Mouse (Mus musculus): Measurements from ENCODE around the gene Serinc5. TPM values are rescaled to one million over a fixed set of nuclear protein-coding genes. Genes with fewer than 3 reads are reported as not detected.
A peak's percentile ranks its signal among the peaks of the same experiment; 100 is the strongest.

Gene Serinc5
- polyA plus RNA-seq, 1 experiment from 2014 or later: 19.3 TPM

- no peak overlapping the region for H3K4me3 ChIP-seq (ENCODE audit: low read depth, low read length)
- H3K9me3 ChIP-seq (replicated peaks; ENCODE audit: control insufficient read depth, low read length, poor library complexity, severe bottlenecking): no peaks in the 10 kb centered on the region
- no peak overlapping the region for H3K4me2 ChIP-seq (ENCODE audit: low read length)
- no peaks in the 10 kb centered on the region for H3K36me3 ChIP-seq (ENCODE audit: control insufficient read depth, insufficient read depth, low read length)
- H3K4me1 ChIP-seq (ENCODE audit: control insufficient read depth, insufficient read depth, low read length): peaks cover 14% of the 10 kb centered on the region; the same call in 1 of the 2 replicates
- no peak for ATAC-seq
- no peak overlapping the region for H3K9ac ChIP-seq (ENCODE audit: low read depth, low read length)
- no peak overlapping the region for H3K27ac ChIP-seq (ENCODE audit: low read length)
- H3K27me3 ChIP-seq (ENCODE audit: control insufficient read depth, insufficient read depth, low read depth, low read length): no peaks in the 10 kb centered on the region
- 66% methylated on average over 4 of the region's 4 CpGs for WGBS
These were observed 20.6 kb downstream of the Serinc5 start for GRCm38 (mm10) chr13:92631450-92631849.

GRCm38 (mm10) chr13:92632550-92632949 lies 21.7 kb downstream of the Serinc5 start:
- no peak overlapping the region for H3K4me2 ChIP-seq (ENCODE audit: low read length)
- no peaks in the 10 kb centered on the region for H3K9me3 ChIP-seq (replicated peaks; ENCODE audit: control insufficient read depth, low read length, poor library complexity, severe bottlenecking)
- H3K9ac ChIP-seq (ENCODE audit: low read depth, low read length): no peak overlapping the region
- H3K27ac ChIP-seq (ENCODE audit: low read length): no peak overlapping the region
- H3K36me3 ChIP-seq (ENCODE audit: control insufficient read depth, insufficient read depth, low read length): no peaks in the 10 kb centered on the region
- H3K4me1 ChIP-seq (ENCODE audit: control insufficient read depth, insufficient read depth, low read length): peaks cover 16% of the 10 kb centered on the region; the same call in 1 of the 2 replicates
- H3K27me3 ChIP-seq (ENCODE audit: control insufficient read depth, insufficient read depth, low read depth, low read length): no peaks in the 10 kb centered on the region
- 41% methylated on average over 4 of the region's 4 CpGs for WGBS
- 0 out of 2 replicates have a peak, but pooled peaks have one; percentile 18 for ATAC-seq
- no peak overlapping the region for H3K4me3 ChIP-seq (ENCODE audit: low read depth, low read length)

- no peak for ATAC-seq
- peaks cover 16% of the 10 kb centered on the region; the same call in 1 of the 2 replicates for H3K4me1 ChIP-seq (ENCODE audit: control insufficient read depth, insufficient read depth, low read length)
- H3K4me3 ChIP-seq (ENCODE audit: low read depth, low read length): no peak overlapping the region
- no peak overlapping the region for H3K9ac ChIP-seq (ENCODE audit: low read depth, low read length)
- H3K36me3 ChIP-seq (ENCODE audit: control insufficient read depth, insufficient read depth, low read length): no peaks in the 10 kb centered on the region
- H3K9me3 ChIP-seq (replicated peaks; ENCODE audit: control insufficient read depth, low read length, poor library complexity, severe bottlenecking): no peaks in the 10 kb centered on the region
- WGBS: 13% methylated on average over 2 of the region's 2 CpGs
- no peak overlapping the region for H3K4me2 ChIP-seq (ENCODE audit: low read length)
- H3K27me3 ChIP-seq (ENCODE audit: control insufficient read depth, insufficient read depth, low read depth, low read length): no peaks in the 10 kb centered on the region
- no peak overlapping the region for H3K27ac ChIP-seq (ENCODE audit: low read length)
These were observed 24.1 kb downstream of the Serinc5 start for GRCm38 (mm10) chr13:92635040-92635439.

DNA sequence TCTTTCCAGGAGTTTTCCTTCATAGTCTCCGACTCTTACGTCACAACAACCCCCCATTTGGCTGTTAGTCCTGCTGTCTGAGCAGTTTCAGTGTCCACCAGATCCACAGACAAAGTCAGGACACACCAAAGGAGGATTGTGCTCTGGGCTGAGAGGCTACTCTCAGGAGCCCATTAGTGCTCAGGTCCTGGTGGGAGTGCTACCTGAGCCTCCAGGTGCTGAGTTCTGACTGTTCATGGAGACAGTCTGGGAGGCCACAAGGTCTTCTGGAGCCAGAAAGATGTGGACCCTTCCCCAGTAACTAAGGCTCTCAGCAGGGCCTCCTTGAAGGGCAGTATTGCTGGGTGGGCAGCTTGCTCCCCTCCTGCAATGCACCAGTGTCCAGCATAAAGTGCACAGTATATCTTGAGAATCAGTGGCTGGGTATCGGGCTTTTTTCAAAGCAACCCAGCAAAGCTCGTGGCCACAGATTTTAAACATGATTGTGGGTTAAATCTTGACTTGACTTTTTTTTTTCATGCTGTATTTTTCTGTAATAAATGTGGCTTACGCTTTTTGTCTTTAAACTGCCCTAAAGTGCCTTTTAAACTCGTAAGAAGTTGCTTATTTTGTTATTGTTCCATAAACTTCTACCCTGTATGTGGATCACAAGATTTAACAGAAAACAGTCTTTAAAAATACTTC lies 25.5 kb downstream of the Serinc5 start:
- H3K4me1 ChIP-seq (ENCODE audit: control insufficient read depth, insufficient read depth, low read length): peaks cover 15% of the 10 kb centered on the region; the same call in 1 of the 2 replicates
- H3K9me3 ChIP-seq (replicated peaks; ENCODE audit: control insufficient read depth, low read length, poor library complexity, severe bottlenecking): no peaks in the 10 kb centered on the region
- no peak overlapping the region for H3K9ac ChIP-seq (ENCODE audit: low read depth, low read length)
- no peak overlapping the region for H3K4me3 ChIP-seq (ENCODE audit: low read depth, low read length)
- 69% methylated on average over 6 of the region's 6 CpGs for WGBS
- H3K27me3 ChIP-seq (ENCODE audit: control insufficient read depth, insufficient read depth, low read depth, low read length): no peaks in the 10 kb centered on the region
- H3K36me3 ChIP-seq (ENCODE audit: control insufficient read depth, insufficient read depth, low read length): no peaks in the 10 kb centered on the region
- H3K27ac ChIP-seq (ENCODE audit: low read length): no peak overlapping the region
- no peak for ATAC-seq
- no peak overlapping the region for H3K4me2 ChIP-seq (ENCODE audit: low read length)

DNA sequence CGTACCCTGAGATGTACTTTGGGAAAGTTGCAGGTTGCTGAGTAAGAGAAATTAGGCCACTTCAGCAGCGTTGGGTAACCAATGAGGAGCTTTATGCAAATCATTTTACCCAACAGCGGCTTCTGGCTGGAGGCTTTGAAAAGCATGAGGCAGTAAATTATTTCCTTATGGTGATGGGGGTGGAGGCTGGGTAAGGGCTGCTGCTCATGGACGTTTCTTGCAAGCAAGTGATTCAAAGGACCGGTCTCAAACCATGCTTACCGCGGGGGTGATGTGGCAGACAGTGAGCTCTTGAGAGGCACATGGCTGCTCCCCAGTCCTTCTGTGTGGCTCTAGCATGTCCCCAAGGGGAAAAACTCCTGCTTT lies 26.0 kb downstream of the Serinc5 start:
- whole genome bisulfite sequencing: 2% methylated on average over 7 of the region's 7 CpGs
- no peak overlapping the region for H3K4me3 ChIP-seq (ENCODE audit: low read depth, low read length)
- peak; percentile 58 for ATAC-seq
- H3K36me3 ChIP-seq (ENCODE audit: control insufficient read depth, insufficient read depth, low read length): no peaks in the 10 kb centered on the region
- H3K27me3 ChIP-seq (ENCODE audit: control insufficient read depth, insufficient read depth, low read depth, low read length): no peaks in the 10 kb centered on the region
- H3K9me3 ChIP-seq (replicated peaks; ENCODE audit: control insufficient read depth, low read length, poor library complexity, severe bottlenecking): no peaks in the 10 kb centered on the region
- H3K4me1 ChIP-seq (ENCODE audit: control insufficient read depth, insufficient read depth, low read length): peaks cover 12% of the 10 kb centered on the region; the same call in 1 of the 2 replicates
- H3K9ac ChIP-seq (ENCODE audit: low read depth, low read length): no peak overlapping the region
- H3K4me2 ChIP-seq (ENCODE audit: low read length): peak overlapping the region; percentile 10; the same call in 1 of the 2 replicates
- no peak overlapping the region for H3K27ac ChIP-seq (ENCODE audit: low read length)

DNA sequence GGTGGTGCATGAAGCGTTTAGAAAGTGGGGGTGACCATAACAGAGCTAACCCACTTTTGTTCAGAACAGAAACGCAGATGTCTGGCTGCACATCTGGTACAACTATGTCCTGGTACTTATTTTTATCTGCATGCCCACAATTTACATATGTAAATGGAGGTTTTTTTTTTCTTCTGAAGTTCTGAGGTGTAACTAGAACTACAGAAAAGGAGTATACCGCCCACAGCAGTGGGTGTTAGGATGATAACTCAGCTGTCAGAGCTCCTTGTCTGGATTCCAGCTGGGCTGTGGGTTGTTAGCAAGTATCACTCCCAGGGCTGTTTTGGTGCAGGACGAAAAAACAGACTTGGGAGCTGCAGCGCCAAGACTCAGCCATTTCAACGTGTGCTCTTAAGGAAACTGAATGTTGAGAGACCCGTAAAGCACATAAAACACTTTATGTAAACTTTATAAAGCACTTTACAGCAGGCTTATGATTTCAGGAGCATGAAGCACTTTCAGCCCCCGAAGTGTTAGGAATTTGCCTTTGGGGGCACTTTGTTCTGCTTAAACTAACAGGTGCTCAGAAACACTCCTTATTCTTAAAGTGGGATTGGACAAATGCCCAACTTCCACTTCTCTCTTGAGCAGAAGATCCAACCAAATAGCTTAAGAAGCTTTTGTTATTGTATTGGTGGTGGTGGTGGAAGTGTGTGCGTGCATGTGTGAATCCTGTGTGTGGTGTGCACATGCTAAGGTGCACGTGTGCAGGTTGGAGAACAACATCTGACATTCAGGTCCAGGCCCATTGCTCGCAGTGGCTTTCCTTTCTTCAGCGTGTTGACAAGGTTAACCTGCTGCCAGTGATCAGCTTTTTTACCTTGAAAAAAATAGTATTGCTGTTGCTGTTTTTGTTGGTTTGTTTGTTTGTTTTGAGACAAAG lies 28.5 kb downstream of the Serinc5 start:
- H3K9ac ChIP-seq (ENCODE audit: low read depth, low read length): no peak overlapping the region
- no peak overlapping the region for H3K27ac ChIP-seq (ENCODE audit: low read length)
- no peak for ATAC-seq
- H3K36me3 ChIP-seq (ENCODE audit: control insufficient read depth, insufficient read depth, low read length): no peaks in the 10 kb centered on the region
- H3K27me3 ChIP-seq (ENCODE audit: control insufficient read depth, insufficient read depth, low read depth, low read length): no peaks in the 10 kb centered on the region
- 79% methylated on average over 12 of the region's 12 CpGs for WGBS
- H3K4me3 ChIP-seq (ENCODE audit: low read depth, low read length): no peak overlapping the region
- H3K4me2 ChIP-seq (ENCODE audit: low read length): no peak overlapping the region
- peaks cover 2% of the 10 kb centered on the region; the same call in 1 of the 2 replicates for H3K4me1 ChIP-seq (ENCODE audit: control insufficient read depth, insufficient read depth, low read length)
- no peaks in the 10 kb centered on the region for H3K9me3 ChIP-seq (replicated peaks; ENCODE audit: control insufficient read depth, low read length, poor library complexity, severe bottlenecking)

GRCm38 (mm10) chr13:92644199-92644598 lies 33.3 kb downstream of the Serinc5 start:
- WGBS: 90% methylated on average over 3 of the region's 3 CpGs
- ATAC-seq: no peak
- Histone ChIP-seq H3K4me3 (ENCODE audit: low read depth, low read length) (no peak overlapping the region), H3K27ac (ENCODE audit: low read length) (no peak overlapping the region), H3K4me2 (ENCODE audit: low read length) (no peak overlapping the region), H3K36me3 (ENCODE audit: control insufficient read depth, insufficient read depth, low read length) (no peaks in the 10 kb centered on the region), H3K9me3 (replicated peaks; ENCODE audit: control insufficient read depth, low read length, poor library complexity, severe bottlenecking) (no peaks in the 10 kb centered on the region), H3K9ac (ENCODE audit: low read depth, low read length) (no peak overlapping the region), H3K4me1 (ENCODE audit: control insufficient read depth, insufficient read depth, low read length) (no peaks in the 10 kb centered on the region), H3K27me3 (ENCODE audit: control insufficient read depth, insufficient read depth, low read depth, low read length) (no peaks in the 10 kb centered on the region)

- Histone ChIP-seq H3K27me3 (ENCODE audit: control insufficient read depth, insufficient read depth, low read depth, low read length) (no peaks in the 10 kb centered on the region), H3K36me3 (ENCODE audit: control insufficient read depth, insufficient read depth, low read length) (no peaks in the 10 kb centered on the region), H3K4me2 (ENCODE audit: low read length) (no peak overlapping the region), H3K27ac (ENCODE audit: low read length) (no peak overlapping the region), H3K9me3 (replicated peaks; ENCODE audit: control insufficient read depth, low read length, poor library complexity, severe bottlenecking) (no peaks in the 10 kb centered on the region), H3K9ac (ENCODE audit: low read depth, low read length) (no peak overlapping the region), H3K4me1 (ENCODE audit: control insufficient read depth, insufficient read depth, low read length) (no peaks in the 10 kb centered on the region), H3K4me3 (ENCODE audit: low read depth, low read length) (no peak overlapping the region)
- 0 out of 2 replicates have a peak, but pooled peaks have one; percentile 14 for ATAC-seq
- 68% methylated on average over 6 of the region's 6 CpGs for WGBS
These were observed 33.9 kb downstream of the Serinc5 start for GRCm38 (mm10) chr13:92644753-92645152.

DNA sequence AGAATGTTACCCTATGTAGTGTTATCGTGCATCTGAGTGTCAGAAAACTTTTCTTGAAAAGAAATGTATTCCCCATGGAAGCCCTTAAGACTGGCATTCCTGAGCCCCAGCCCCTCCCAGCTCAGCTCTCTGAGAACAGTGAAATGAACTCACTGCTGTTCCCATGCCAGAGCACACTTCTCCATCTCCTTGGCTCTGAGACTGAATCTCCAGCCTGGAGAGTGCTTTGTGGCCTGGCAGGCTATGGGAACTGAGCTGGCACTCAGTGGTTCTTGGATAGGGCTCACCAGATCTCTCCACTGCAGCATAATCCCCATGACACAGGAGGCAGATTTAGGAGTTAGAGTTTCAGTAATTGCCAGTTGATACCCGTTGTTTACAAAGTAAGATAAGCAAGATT lies 36.8 kb downstream of the Serinc5 start:
- H3K9ac ChIP-seq (ENCODE audit: low read depth, low read length): no peak overlapping the region
- no peak overlapping the region for H3K4me2 ChIP-seq (ENCODE audit: low read length)
- H3K4me3 ChIP-seq (ENCODE audit: low read depth, low read length): no peak overlapping the region
- ATAC-seq: peak; percentile 56; the same call in 1 of the 2 replicates
- no peaks in the 10 kb centered on the region for H3K27me3 ChIP-seq (ENCODE audit: control insufficient read depth, insufficient read depth, low read depth, low read length)
- H3K36me3 ChIP-seq (ENCODE audit: control insufficient read depth, insufficient read depth, low read length): no peaks in the 10 kb centered on the region
- no peaks in the 10 kb centered on the region for H3K4me1 ChIP-seq (ENCODE audit: control insufficient read depth, insufficient read depth, low read length)
- no peak overlapping the region for H3K27ac ChIP-seq (ENCODE audit: low read length)
- no peaks in the 10 kb centered on the region for H3K9me3 ChIP-seq (replicated peaks; ENCODE audit: control insufficient read depth, low read length, poor library complexity, severe bottlenecking)
- WGBS: 71% methylated on average over 2 of the region's 2 CpGs
